Mouse (Mus musculus) adrenal gland, adult (tissue): ENCODE results near the gene Gnaq.
A peak's percentile ranks its signal among the peaks of the same experiment; 100 is the strongest.
"Not testable (repeated sequence)": the region's sequence is repeated elsewhere in the genome, so short reads cannot be mapped to it uniquely, and the experiment has no call there.

Source experiments
- DNase-seq, 2 experiments: peaks; one replicate each; pipeline ENCODE4 v3.0.0; 2022 to 2023; ENCODE audit warnings: low spot score in 1 of 2; ENCODE audit not compliant: inconsistent age in 2 of 2

Gene Gnaq

GRCm38 (mm10) chr19:16142990-16143389, 10.4 kb downstream of the Gnaq start:
- DNase-seq, result no peak

- no peak for DNase-seq
These were observed 14.8 kb downstream of the Gnaq start for GRCm38 (mm10) chr19:16147446-16147845.

- DNase-seq, result no peak
These were observed 16.5 kb downstream of the Gnaq start for GRCm38 (mm10) chr19:16149094-16149493.

- no peak for DNase-seq
These were observed 17.7 kb downstream of the Gnaq start for GRCm38 (mm10) chr19:16150328-16150727.

GRCm38 (mm10) chr19:16153851-16154250, 21.2 kb downstream of the Gnaq start:
- no peak for DNase-seq

- DNase-seq, result no peak
These were observed 21.8 kb downstream of the Gnaq start for GRCm38 (mm10) chr19:16154480-16154879.

GRCm38 (mm10) chr19:16157120-16157519, 24.5 kb downstream of the Gnaq start:
- no peak for DNase-seq

- no peak for DNase-seq
These were observed 28.1 kb downstream of the Gnaq start for GRCm38 (mm10) chr19:16160759-16161158.

- DNase-seq, result no peak
These were observed 28.6 kb downstream of the Gnaq start for GRCm38 (mm10) chr19:16161222-16161621.

- not testable (repeated sequence) for DNase-seq
These were observed 31.8 kb downstream of the Gnaq start for GRCm38 (mm10) chr19:16164396-16164795.

GRCm38 (mm10) chr19:16167185-16167584, 34.6 kb downstream of the Gnaq start:
- DNase-seq, result no peak

GRCm38 (mm10) chr19:16168192-16168591, 35.6 kb downstream of the Gnaq start:
- peak; percentile 37 to 61 for DNase-seq

GRCm38 (mm10) chr19:16168653-16169198, 36.1 kb downstream of the Gnaq start:
- peak; percentile 35 to 73 for DNase-seq

GRCm38 (mm10) chr19:16170724-16171123, 38.1 kb downstream of the Gnaq start:
- peak in 1 of 2 experiments; percentile 5 for DNase-seq

- DNase-seq, result no peak
These were observed 41.1 kb downstream of the Gnaq start for GRCm38 (mm10) chr19:16173721-16174120.

GRCm38 (mm10) chr19:16176426-16176825, 43.8 kb downstream of the Gnaq start:
- no peak for DNase-seq

- DNase-seq, result no peak
These were observed 44.6 kb downstream of the Gnaq start for GRCm38 (mm10) chr19:16177139-16177727.

GRCm38 (mm10) chr19:16181258-16181657, 48.6 kb downstream of the Gnaq start:
- DNase-seq, result no peak

- DNase-seq, result no peak
These were observed 49.3 kb downstream of the Gnaq start for GRCm38 (mm10) chr19:16181852-16182475.

GRCm38 (mm10) chr19:16183592-16184365, 51.1 kb downstream of the Gnaq start:
- no peak for DNase-seq

GRCm38 (mm10) chr19:16186984-16187383, 54.4 kb downstream of the Gnaq start:
- DNase-seq, result no peak

GRCm38 (mm10) chr19:16187952-16188351, 55.3 kb downstream of the Gnaq start:
- no peak for DNase-seq
